Mouse (Mus musculus) embryonic facial prominence, embryonic 14.5 days (tissue): ENCODE measurements around the gene Edn1. TPM values are rescaled to one million over a fixed set of nuclear protein-coding genes. Genes with fewer than 3 reads are reported as not detected.
A peak's percentile ranks its signal among the peaks of the same experiment; 100 is the strongest.

Source experiments
- ATAC-seq: fragments of 200-750 bp; cut with Nextera tagmentation; 2 replicates; pipeline ENCODE4 v1.8.0; 2017; ENCODE audit warnings: low read depth, moderate number of reproducible peaks, moderate TSS enrichment
- DNase-seq: peaks from one replicate; pipeline ENCODE4 v3.0.0-alpha.2; 2015; ENCODE audit warnings: low spot score
- H3K27ac ChIP-seq: fragments of 300-500 bp; sonication (generic); replicated peaks from 2 replicates; pipeline ENCODE4 v1.5.1; 2014; ENCODE audit warnings: low read depth, mild to moderate bottlenecking, low read length, moderate library complexity
- H3K27me3 ChIP-seq: fragments of 300-500 bp; sonication (generic); replicated peaks from 2 replicates; pipeline ENCODE4 v1.6.1; 2014; ENCODE audit warnings: low read length; ENCODE audit not compliant: control insufficient read depth, insufficient read depth
- H3K36me3 ChIP-seq: fragments of 300-500 bp; sonication (generic); 2 replicates; pipeline ENCODE4 v1.6.1; 2014; ENCODE audit warnings: low read length, mixed read lengths; ENCODE audit not compliant: control insufficient read depth, insufficient read depth
- H3K4me1 ChIP-seq: fragments of 300-500 bp; sonication (generic); 2 replicates; pipeline ENCODE4 v1.6.1; 2014; ENCODE audit warnings: antibody characterized with exemption, low read length; ENCODE audit not compliant: control insufficient read depth, insufficient read depth
- H3K4me2 ChIP-seq: fragments of 300-500 bp; sonication (generic); 2 replicates; pipeline ENCODE4 v1.6.1; 2014; ENCODE audit warnings: low read depth, mild to moderate bottlenecking, low read length, moderate library complexity, mixed read lengths
- H3K4me3 ChIP-seq: fragments of 300-500 bp; sonication (generic); 2 replicates; pipeline ENCODE4 v1.5.1; 2014; ENCODE audit warnings: low read depth, mild to moderate bottlenecking, low read length
- H3K9ac ChIP-seq: fragments of 300-500 bp; sonication (generic); 2 replicates; pipeline ENCODE4 v1.6.1; 2014; ENCODE audit warnings: low read depth, mild to moderate bottlenecking, low read length, moderate library complexity, mixed read lengths
- H3K9me3 ChIP-seq: fragments of 300-500 bp; sonication (generic); 2 replicates; pipeline ENCODE4 v1.6.1; 2016; ENCODE audit warnings: low read length; ENCODE audit not compliant: control insufficient read depth
- WGBS: fragments of 180-500 bp; shearing (Covaris S2); extraction: QIAGEN DNeasy Blood & Tissue Kit; methylation state at CpG from one replicate; pipeline ENCODE4 v1.1.7; 2014; 5-methylcytosine and 5-hydroxymethylcytosine counted together
- polyA plus RNA-seq: library from polyadenylated mRNA; unstranded; fragments of >200 nt; fragmentation: Nextera tagmentation; extraction: Ambion mirVana; gene quantifications from 2 replicates; pipeline ENCODE4 v1.2.1, GENCODE M21; 2014

Gene Edn1
- polyA plus RNA-seq, 1 experiment from 2014 or later, result 2.4 TPM

GRCm38 (mm10) chr13:42286768-42287167 is 14.5 kb upstream of the Edn1 start:
- WGBS, result 76% methylated on average over 4 of the region's 4 CpGs
- H3K9ac ChIP-seq, result no peak overlapping the region

GRCm38 (mm10) chr13:42292593-42292992 is 8.7 kb upstream of the Edn1 start:
- Histone ChIP-seq H3K27ac (no peak overlapping the region), H3K27me3 (no peaks in the 10 kb centered on the region), H3K4me1 (peaks cover 5% of the 10 kb centered on the region; the same call in 1 of the 2 replicates), H3K4me3 (no peak overlapping the region), H3K9ac (no peak overlapping the region), H3K4me2 (no peak overlapping the region), H3K9me3 (no peaks in the 10 kb centered on the region), H3K36me3 (no peaks in the 10 kb centered on the region)
- DNase-seq, result no peak
- WGBS, result 79% methylated on average over 5 of the region's 5 CpGs
- ATAC-seq, result no peak

More at GRCm38 (mm10) chr13:42286768-42287167, 14.5 kb upstream of the Edn1 start:
- ATAC-seq, result no peak
- Histone ChIP-seq H3K27ac (no peak overlapping the region), H3K36me3 (no peaks in the 10 kb centered on the region), H3K4me1 (peaks cover 5% of the 10 kb centered on the region; the same call in 1 of the 2 replicates), H3K9me3 (no peaks in the 10 kb centered on the region), H3K4me2 (no peak overlapping the region), H3K27me3 (no peaks in the 10 kb centered on the region), H3K4me3 (no peak overlapping the region)
- DNase-seq, result no peak

- H3K9me3 ChIP-seq, result no peaks in the 10 kb centered on the region
- H3K4me2 ChIP-seq, result no peak overlapping the region
- H3K36me3 ChIP-seq, result no peaks in the 10 kb centered on the region
- H3K27me3 ChIP-seq, result peaks cover 16% of the 10 kb centered on the region
- DNase-seq, result no peak
- no peak overlapping the region for H3K9ac ChIP-seq
- ATAC-seq, result no peak
- H3K4me3 ChIP-seq, result no peak overlapping the region
- 69% methylated on average over 8 of the region's 8 CpGs for WGBS
- no peaks in the 10 kb centered on the region for H3K4me1 ChIP-seq
- H3K27ac ChIP-seq, result no peak overlapping the region; the same call in 1 of the 2 replicates
Observed at GRCm38 (mm10) chr13:42298302-42298701, 3.0 kb upstream of the Edn1 start.

GRCm38 (mm10) chr13:42298766-42299165 is 2.5 kb upstream of the Edn1 start:
- H3K9ac ChIP-seq, result no peak overlapping the region
- H3K9me3 ChIP-seq, result no peaks in the 10 kb centered on the region
- peaks cover 18% of the 10 kb centered on the region for H3K27me3 ChIP-seq
- H3K4me1 ChIP-seq, result no peaks in the 10 kb centered on the region
- peak; percentile 42 for DNase-seq
- no peak overlapping the region for H3K4me2 ChIP-seq
- H3K27ac ChIP-seq, result no peak overlapping the region; the same call in 1 of the 2 replicates
- H3K36me3 ChIP-seq, result no peaks in the 10 kb centered on the region
- peak; percentile 44; the same call in 1 of the 2 replicates for ATAC-seq
- H3K4me3 ChIP-seq, result no peak overlapping the region

GRCm38 (mm10) chr13:42300567-42300966 is 709 bp upstream of the Edn1 start:
- Histone ChIP-seq H3K27me3 (peaks cover 18% of the 10 kb centered on the region), H3K4me3 (peak overlapping the region; percentile 38), H3K9ac (no peak overlapping the region), H3K36me3 (no peaks in the 10 kb centered on the region), H3K9me3 (no peaks in the 10 kb centered on the region), H3K4me2 (peak overlapping the region; percentile 60), H3K27ac (no peak overlapping the region), H3K4me1 (no peaks in the 10 kb centered on the region)
- ATAC-seq (no peak), DNase-seq (peak; percentile 84)
- WGBS, result 3% methylated on average over 11 of the region's 11 CpGs

GRCm38 (mm10) chr13:42301961-42302861 is 935 bp downstream of the Edn1 start:
- Histone ChIP-seq H3K4me1 (peaks cover 5% of the 10 kb centered on the region; the same call in 1 of the 2 replicates), H3K36me3 (no peaks in the 10 kb centered on the region), H3K9me3 (no peaks in the 10 kb centered on the region), H3K4me2 (peak overlapping the region; percentile 60), H3K9ac (peak overlapping the region; percentile 27; the same call in 1 of the 2 replicates), H3K27me3 (peaks cover 18% of the 10 kb centered on the region), H3K27ac (no peak overlapping the region), H3K4me3 (peak overlapping the region; percentile 38)
- DNase-seq (peak; percentile 61), ATAC-seq (no peak)
- 14% methylated on average over 27 of the region's 27 CpGs for WGBS

GRCm38 (mm10) chr13:42303180-42303929 is 2.1 kb downstream of the Edn1 start:
- DNase-seq (no peak), ATAC-seq (no peak)
- Histone ChIP-seq H3K9me3 (no peaks in the 10 kb centered on the region), H3K36me3 (no peaks in the 10 kb centered on the region), H3K4me1 (peaks cover 8% of the 10 kb centered on the region; the same call in 1 of the 2 replicates), H3K4me2 (peak overlapping the region; percentile 60), H3K27ac (no peak overlapping the region), H3K9ac (no peak overlapping the region), H3K4me3 (peak overlapping the region; percentile 38; the same call in 1 of the 2 replicates), H3K27me3 (peaks cover 18% of the 10 kb centered on the region)
- 32% methylated on average over 11 of the region's 11 CpGs for WGBS

- Histone ChIP-seq H3K4me2 (no peak overlapping the region), H3K9ac (no peak overlapping the region), H3K27ac (no peak overlapping the region), H3K27me3 (peaks cover 18% of the 10 kb centered on the region), H3K4me3 (no peak overlapping the region), H3K36me3 (no peaks in the 10 kb centered on the region), H3K9me3 (no peaks in the 10 kb centered on the region), H3K4me1 (peaks cover 11% of the 10 kb centered on the region; the same call in 1 of the 2 replicates)
- DNase-seq, result no peak
- ATAC-seq, result no peak
- WGBS, result 58% methylated on average over 8 of the region's 8 CpGs
Observed at GRCm38 (mm10) chr13:42304139-42304538, 2.9 kb downstream of the Edn1 start.
